Mouse (Mus musculus): ENCODE results near the gene Pax6. TPM values are rescaled to one million over a fixed set of nuclear protein-coding genes. Genes with fewer than 3 reads are reported as not detected.

Gene Pax6
- polyA plus RNA-seq, 1 experiment from 2014 or later = not detected

DNA sequence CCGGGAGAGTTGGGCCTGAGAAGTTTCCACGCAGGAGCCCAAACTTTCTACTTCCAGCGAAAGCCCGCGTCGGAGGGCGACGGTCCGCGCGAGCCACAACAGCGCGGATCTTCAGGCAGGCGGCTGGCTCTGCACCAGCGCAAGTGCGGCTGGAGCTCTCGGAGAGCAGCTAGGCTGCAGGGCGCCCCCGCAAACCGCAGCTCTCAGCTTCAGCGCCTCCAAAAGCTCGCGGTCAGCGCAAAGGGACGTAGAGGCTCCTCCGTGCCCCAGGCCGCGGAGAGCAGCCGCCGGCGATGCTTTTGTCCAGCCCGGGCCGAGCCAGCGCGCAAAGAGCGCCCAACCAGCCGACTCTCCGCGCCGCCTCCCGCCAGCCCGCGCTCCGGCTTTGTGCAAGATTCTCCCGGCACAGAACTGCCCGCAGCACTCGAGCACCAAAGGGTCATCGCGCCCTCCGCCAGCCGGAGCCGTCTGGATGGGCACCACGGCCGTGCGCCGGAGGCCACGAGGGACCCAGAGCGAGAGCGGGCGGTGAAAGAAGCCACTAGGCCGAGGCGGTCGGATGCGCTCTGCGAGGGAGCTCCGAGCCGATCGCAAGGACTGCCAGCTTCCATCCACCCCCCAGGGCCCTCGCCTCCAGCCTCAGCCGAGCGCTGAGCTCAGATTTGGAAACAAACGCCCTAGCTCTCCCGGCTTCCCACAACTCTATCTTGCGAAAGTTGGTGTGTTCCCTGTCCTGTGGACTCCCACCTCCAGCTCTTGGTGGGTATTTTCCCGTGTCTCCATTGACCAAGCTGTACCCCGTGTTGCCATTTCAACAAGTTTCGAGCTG lies 7.6 kb downstream of the Pax6 start:
- Histone ChIP-seq H3K4me3 (ENCODE audit: inconsistent target) (no peak overlapping the region), H3K27ac (no peak overlapping the region), H3K36me3 (ENCODE audit: inconsistent target) (no peaks in the 10 kb centered on the region), H3K79me2 (ENCODE audit: inconsistent target) (no peaks in the 10 kb centered on the region)
- WGBS (ENCODE audit: missing documents) = 3% methylated on average over 62 of the region's 77 CpGs

DNA sequence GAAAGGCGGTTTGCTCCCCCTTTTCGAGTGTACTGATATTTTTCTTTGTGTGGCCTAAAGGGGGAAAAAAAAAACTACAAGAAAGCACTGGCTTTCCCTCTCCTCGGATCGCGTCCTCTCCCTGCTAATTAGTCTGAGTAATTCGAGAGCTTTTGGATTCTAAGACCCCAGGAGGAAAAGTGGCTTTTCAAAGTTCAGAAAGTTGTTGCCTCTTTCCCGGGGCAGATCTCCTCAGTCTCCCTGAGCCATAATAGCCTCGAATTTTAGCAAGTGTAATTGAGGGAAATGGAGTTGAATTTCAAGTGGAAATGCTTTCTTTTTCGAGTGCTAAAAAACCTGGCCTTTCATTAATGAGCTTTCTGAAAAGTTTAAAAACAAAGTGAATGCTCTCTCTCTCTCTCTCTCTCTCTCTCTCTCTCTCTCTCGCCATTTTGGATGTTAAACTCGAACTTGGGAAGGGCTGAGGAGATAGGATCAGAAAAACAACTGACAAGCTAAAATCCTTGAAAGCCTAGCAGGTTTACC lies 8.3 kb downstream of the Pax6 start:
- no peak overlapping the region for H3K27ac ChIP-seq
- H3K79me2 ChIP-seq (ENCODE audit: inconsistent target) = no peaks in the 10 kb centered on the region
- H3K4me3 ChIP-seq (ENCODE audit: inconsistent target) = no peak overlapping the region
- no peaks in the 10 kb centered on the region for H3K36me3 ChIP-seq (ENCODE audit: inconsistent target)
- 4% methylated on average over 10 of the region's 11 CpGs for WGBS (ENCODE audit: missing documents)

DNA sequence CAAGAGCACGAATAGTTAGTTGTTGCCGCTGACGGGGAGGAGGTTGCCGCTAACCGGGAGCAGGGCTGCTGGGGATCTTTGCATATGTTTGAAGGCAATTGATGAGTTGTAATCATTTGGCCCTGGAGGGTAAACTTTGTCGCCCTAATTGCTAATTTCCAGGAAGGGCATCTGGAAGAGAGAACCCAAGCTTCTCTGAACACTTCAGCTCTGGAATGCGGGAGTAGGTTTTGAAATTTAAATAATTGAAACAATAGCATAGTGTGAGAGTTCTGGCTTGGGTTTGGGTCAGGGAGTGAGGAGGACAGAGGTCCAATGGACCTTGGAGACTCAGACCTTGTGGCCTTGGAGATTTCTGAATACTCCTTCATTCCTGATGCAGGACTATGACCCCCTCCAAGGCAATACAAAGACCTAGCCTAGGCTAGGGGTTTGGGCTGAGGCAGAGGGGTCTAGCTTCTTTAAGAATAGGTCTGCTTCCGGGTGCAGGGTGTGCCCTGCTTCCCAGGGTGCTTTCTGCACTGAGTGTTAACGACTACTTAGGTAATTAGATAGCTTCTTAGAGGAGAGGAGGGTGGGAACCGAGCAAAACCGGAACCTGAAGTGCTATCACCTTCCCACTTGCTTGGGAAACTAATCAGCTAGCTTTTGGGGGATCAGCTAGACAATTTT lies 8.9 kb downstream of the Pax6 start:
- WGBS (ENCODE audit: missing documents) = 9% methylated on average over 11 of the region's 11 CpGs
- no peaks in the 10 kb centered on the region for H3K36me3 ChIP-seq (ENCODE audit: inconsistent target)
- H3K4me3 ChIP-seq (ENCODE audit: inconsistent target) = no peak overlapping the region
- no peaks in the 10 kb centered on the region for H3K79me2 ChIP-seq (ENCODE audit: inconsistent target)
- no peak overlapping the region for H3K27ac ChIP-seq

DNA sequence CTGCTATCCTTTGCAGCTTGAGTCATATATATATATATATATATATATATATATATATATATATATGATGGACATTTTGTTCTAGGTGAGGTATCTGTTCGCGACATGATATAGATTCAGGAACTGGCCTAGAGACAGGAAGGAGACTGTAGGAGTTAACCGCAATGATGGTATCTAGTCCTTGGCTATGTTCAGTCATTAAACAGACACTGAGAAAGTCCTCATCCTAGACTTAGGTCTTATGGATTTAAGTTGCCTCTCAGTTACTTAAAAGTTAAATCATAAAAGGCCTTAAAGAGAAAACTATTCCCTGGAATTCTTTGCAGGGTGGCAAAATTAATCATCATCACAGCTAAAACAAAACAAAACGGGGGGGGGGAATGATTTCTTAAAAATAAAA lies 9.6 kb downstream of the Pax6 start:
- no peaks in the 10 kb centered on the region for H3K79me2 ChIP-seq (ENCODE audit: inconsistent target)
- H3K36me3 ChIP-seq (ENCODE audit: inconsistent target) = no peaks in the 10 kb centered on the region
- no peak overlapping the region for H3K4me3 ChIP-seq (ENCODE audit: inconsistent target)
- no peak overlapping the region for H3K27ac ChIP-seq
- WGBS (ENCODE audit: missing documents) = 4% methylated on average over 4 of the region's 4 CpGs

DNA sequence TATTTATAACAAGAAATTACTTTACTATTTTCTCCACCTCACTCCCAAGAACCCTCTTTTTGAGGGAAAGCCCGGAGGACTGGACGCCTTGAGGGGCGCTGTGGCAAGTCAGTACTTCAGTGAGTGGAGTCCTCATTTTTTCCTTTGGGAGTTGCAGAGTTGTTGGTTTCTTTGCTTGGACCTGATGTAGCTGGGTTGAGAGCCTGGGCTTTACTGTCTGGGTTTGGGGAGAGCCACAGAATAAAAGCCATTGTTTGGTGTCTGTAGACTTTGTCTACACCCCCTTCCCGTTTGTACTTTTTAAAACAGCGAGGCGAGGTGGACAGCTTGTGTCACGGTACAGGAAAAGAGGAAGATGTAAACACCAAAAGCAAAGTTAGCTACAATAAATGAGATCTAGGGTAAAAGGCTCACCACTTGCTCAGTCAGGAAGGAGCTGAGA lies 10.2 kb downstream of the Pax6 start:
- 5% methylated on average over 7 of the region's 7 CpGs for WGBS (ENCODE audit: missing documents)

DNA sequence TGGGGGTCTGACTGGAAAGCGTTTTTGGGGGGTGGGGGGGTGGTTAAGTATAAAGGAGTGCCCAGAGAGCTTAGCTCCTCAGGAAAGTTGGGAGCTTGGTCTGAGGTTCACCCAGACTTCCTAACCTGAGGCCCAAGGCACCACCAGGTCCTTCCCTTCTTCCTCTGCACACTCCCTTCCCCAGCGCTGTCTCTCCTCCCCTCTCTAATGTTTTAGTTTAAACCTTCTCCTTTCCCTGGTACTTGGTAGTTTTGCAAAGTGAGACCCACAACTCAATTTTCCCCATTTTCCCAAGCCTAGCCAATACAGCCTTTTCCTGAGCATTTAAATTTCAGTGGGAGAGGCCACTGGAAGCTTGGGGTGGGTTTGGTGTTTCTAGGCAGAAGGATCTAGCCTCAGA lies 10.6 kb downstream of the Pax6 start:
- Histone ChIP-seq H3K36me3 (ENCODE audit: inconsistent target) (no peaks in the 10 kb centered on the region), H3K27ac (no peak overlapping the region), H3K4me3 (ENCODE audit: inconsistent target) (no peak overlapping the region), H3K79me2 (ENCODE audit: inconsistent target) (no peaks in the 10 kb centered on the region)
- WGBS (ENCODE audit: missing documents) = 0% methylated on average over 2 of the region's 2 CpGs

More for the DNA sequence above, 10.2 kb downstream of the Pax6 start:
- no peak overlapping the region for H3K27ac ChIP-seq
- H3K36me3 ChIP-seq (ENCODE audit: inconsistent target) = no peaks in the 10 kb centered on the region
- no peak overlapping the region for H3K4me3 ChIP-seq (ENCODE audit: inconsistent target)
- H3K79me2 ChIP-seq (ENCODE audit: inconsistent target) = no peaks in the 10 kb centered on the region

DNA sequence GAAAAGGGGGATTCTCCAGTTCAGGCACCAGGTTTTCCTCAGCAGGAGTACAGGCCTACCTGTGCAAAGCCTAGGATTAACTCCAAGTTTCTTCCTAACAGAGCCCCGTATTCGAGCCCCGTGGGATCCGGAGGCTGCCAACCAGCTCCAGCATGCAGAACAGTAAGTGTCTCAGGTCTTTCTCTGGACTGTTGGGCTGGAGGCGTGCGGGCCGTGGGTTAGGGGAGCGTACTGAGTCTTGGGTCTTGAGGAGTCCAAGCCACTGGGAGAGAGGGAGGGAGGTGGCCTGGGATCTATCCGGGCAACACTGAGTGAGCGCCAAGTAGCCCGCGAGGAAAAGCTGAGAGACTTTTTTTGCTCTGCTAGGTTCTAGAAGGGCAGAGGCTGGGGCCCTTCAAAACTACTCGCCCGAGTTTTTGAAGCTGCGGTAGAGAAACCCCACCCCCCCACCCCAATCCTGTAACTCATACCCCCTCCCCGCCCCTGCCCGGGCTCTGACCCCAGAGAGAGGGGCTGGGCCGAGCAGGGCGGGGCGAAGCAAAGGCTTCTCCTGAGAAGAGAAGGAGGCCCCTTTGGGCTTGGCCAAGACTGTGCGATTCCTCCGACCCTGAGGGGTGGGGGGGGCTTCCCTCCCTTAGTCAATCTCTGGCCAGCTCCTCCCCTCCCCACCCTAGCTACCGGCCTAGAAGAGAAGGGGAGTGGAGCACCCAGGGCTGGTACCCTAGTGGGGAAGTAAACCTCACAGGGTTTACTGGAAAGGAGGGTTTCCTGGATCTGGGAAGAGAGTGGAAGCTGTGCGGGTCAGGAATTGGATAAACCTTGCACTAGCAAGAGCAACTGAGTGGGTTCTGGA lies 11.7 kb downstream of the Pax6 start:
- 7% methylated on average over 20 of the region's 24 CpGs for WGBS (ENCODE audit: missing documents)
- H3K79me2 ChIP-seq (ENCODE audit: inconsistent target) = no peaks in the 10 kb centered on the region
- H3K4me3 ChIP-seq (ENCODE audit: inconsistent target) = no peak overlapping the region
- no peak overlapping the region for H3K27ac ChIP-seq
- no peaks in the 10 kb centered on the region for H3K36me3 ChIP-seq (ENCODE audit: inconsistent target)

DNA sequence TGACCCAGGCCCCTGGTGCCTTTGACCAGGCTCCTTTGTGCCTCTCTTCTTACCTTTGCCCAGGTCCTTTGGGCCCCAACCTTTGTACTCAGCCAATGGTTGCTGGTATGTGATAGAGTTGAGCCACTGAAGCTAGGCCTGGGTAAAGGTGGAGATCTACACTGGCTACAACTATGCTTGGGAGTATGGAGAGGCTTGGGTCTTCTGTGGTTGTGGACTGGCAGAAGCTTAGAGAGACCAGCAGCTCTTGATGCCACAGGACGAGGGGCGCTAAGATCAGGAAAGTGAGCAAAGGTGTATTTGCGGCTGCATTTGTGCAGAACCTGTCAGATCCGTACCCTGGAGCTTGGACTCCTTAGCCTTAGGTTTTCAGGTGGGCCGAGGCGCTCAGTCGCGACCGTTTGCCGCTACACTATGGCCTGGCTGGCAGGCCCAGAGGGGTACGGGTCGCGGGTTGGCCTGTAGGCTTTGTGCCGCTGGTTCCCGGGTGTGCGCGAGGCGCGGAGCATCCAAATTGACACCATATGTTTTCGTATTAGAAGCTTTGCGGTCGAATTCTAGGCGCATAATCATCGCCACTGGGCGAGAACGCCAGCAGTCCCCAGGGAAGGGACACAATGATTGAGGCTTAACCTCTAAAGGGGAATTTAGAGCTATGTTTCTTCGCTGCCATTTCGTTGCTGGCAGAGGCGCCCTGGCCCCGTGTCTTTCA lies 12.5 kb downstream of the Pax6 start:
- H3K4me3 ChIP-seq (ENCODE audit: inconsistent target) = no peak overlapping the region
- no peak overlapping the region for H3K27ac ChIP-seq
- no peaks in the 10 kb centered on the region for H3K79me2 ChIP-seq (ENCODE audit: inconsistent target)
- 9% methylated on average over 30 of the region's 30 CpGs for WGBS (ENCODE audit: missing documents)
- no peaks in the 10 kb centered on the region for H3K36me3 ChIP-seq (ENCODE audit: inconsistent target)

DNA sequence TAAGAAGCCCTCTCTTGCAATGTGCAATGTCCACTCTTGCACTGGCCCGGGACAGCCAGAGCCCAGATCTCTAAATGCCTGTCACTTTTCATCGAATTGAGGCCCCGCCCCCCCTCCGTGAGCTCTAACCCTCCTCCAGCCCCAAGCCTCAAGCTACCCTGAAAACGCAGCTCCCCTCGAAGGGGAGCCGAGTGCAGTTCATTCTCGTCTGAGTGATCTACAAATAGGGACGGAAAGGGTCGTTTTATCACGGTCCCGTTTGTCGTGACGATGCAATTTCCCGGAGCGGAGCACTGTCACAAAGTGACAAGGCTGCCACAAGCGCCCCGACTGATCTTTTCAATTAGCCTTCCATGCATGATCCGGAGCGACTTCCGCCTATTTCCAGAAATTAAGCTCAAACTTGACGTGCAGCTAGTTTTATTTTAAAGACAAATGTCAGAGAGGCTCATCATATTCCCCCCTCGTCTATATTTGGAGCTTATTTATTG lies 13.4 kb downstream of the Pax6 start:
- H3K27ac ChIP-seq = no peak overlapping the region
- H3K36me3 ChIP-seq (ENCODE audit: inconsistent target) = no peaks in the 10 kb centered on the region
- no peak overlapping the region for H3K4me3 ChIP-seq (ENCODE audit: inconsistent target)
- no peaks in the 10 kb centered on the region for H3K79me2 ChIP-seq (ENCODE audit: inconsistent target)
- 2% methylated on average over 23 of the region's 23 CpGs for WGBS (ENCODE audit: missing documents)

DNA sequence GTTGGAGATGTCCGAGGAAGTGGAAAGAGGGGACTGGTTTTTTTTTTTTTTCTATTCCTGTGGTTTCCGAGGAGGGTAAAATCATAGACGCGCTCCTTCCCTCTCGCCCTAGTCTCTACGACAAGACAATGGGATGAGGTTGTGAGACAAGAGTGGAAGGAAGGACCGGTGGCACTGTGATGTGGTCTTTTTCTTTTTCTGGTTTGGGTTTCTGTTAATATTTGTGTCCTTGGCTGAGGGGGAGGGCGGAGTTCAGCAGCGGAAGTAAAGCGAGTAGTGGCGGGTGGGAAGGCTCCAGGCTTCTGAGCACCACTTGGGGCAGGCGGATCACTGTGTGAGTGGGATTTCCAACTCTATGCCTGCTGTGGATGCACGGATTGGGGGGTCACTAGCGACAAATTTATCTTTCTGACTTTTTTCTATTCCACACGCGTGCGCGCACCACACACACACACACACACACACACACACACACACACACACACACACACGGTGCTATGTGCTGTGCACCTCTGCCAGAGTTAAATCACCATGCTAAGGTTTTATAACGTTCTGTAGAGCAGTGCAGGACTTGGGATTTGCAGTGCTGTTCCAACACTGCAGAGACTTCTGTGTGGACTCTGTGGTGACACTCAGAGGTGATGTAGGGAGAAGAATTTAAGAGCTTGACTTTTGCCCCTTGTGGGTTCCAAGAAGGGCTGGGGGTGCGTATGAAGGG lies 14.1 kb downstream of the Pax6 start:
- H3K36me3 ChIP-seq (ENCODE audit: inconsistent target) = no peaks in the 10 kb centered on the region
- WGBS (ENCODE audit: missing documents) = 5% methylated on average over 21 of the region's 21 CpGs

DNA sequence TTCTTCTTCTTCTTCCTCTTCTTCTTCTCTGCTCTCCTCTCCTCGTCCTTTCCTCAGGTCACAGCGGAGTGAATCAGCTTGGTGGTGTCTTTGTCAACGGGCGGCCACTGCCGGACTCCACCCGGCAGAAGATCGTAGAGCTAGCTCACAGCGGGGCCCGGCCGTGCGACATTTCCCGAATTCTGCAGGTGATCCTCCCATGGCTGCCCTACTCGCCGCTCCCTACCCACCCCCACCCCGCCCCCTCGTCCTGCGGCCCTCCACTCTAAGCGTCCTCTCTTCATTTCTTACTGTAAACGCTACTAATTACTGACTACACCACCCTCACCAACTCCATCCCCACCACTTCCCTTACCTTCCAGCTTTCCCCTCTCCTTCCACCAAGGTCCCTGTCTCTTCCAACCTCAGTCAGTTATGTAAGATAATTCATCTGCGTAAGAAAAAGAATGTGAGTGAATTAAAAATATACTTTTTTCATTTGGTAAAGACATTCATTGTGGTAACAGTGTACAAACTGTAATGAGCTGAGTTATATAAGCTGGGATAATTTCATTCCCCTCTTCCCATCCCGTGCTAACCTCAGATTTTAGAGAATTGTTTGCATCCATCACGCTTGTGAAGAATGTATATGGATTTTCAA lies 15.2 kb downstream of the Pax6 start:
- H3K79me2 ChIP-seq (ENCODE audit: inconsistent target) = no peaks in the 10 kb centered on the region
- WGBS (ENCODE audit: missing documents) = 15% methylated on average over 21 of the region's 22 CpGs
- H3K36me3 ChIP-seq (ENCODE audit: inconsistent target) = no peaks in the 10 kb centered on the region
- no peak overlapping the region for H3K27ac ChIP-seq
- H3K4me3 ChIP-seq (ENCODE audit: inconsistent target) = no peak overlapping the region

More for the DNA sequence above, 14.1 kb downstream of the Pax6 start:
- Histone ChIP-seq H3K79me2 (ENCODE audit: inconsistent target) (no peaks in the 10 kb centered on the region), H3K27ac (no peak overlapping the region), H3K4me3 (ENCODE audit: inconsistent target) (no peak overlapping the region)

DNA sequence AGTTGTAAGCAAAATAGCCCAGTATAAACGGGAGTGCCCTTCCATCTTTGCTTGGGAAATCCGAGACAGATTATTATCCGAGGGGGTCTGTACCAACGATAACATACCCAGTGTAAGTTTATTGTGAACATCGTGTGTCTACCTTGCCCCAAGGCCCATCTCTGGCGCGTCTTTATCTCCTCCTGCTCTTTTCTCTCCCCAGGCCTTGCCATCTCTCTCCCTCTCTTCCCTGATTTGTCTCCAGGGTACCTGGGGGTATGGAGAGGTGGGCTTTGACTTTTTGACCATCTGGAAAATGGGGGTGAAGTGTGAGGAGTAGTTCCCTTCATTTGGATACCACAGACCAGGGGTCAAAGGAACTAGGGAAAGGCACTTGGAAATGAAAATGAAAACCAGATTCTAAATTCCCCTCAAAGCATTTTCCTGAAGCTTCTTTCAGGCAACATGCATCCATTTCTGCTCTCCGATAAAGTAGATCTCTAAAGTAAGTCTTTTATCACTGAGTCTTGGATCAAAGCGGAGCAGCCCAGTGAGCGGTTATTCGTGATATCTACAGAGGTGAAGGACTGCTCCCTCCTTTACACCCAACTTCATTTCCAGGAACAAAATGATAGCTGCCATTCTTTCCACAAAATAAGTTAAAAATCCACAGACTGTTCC lies 16.4 kb downstream of the Pax6 start:
- 15% methylated on average over 11 of the region's 11 CpGs for WGBS (ENCODE audit: missing documents)
- Histone ChIP-seq H3K79me2 (ENCODE audit: inconsistent target) (no peaks in the 10 kb centered on the region), H3K36me3 (ENCODE audit: inconsistent target) (no peaks in the 10 kb centered on the region), H3K4me3 (ENCODE audit: inconsistent target) (no peak overlapping the region), H3K27ac (no peak overlapping the region)

DNA sequence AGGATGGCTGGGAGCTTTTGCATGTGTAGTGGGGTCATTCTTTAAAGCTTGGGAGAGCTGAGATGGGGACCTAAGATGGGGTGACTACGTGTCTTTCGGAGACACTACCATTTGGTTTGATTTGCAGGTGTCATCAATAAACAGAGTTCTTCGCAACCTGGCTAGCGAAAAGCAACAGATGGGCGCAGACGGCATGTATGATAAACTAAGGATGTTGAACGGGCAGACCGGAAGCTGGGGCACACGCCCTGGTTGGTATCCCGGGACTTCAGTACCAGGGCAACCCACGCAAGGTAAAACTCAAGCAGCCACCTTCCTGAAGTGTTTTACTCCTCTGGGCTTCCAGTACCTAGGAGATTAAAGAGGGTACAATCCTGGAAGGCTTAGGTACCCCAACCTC lies 17.0 kb downstream of the Pax6 start:
- Histone ChIP-seq H3K4me3 (ENCODE audit: inconsistent target) (no peak overlapping the region), H3K79me2 (ENCODE audit: inconsistent target) (no peaks in the 10 kb centered on the region), H3K27ac (no peak overlapping the region), H3K36me3 (ENCODE audit: inconsistent target) (no peaks in the 10 kb centered on the region)
- WGBS (ENCODE audit: missing documents) = 15% methylated on average over 11 of the region's 11 CpGs

All from macrophage (primary cell).